Mouse (Mus musculus): ENCODE measurements around the gene Rhog.

- TF ChIP-seq FOSL1 (IDR thresholded peaks at IDR 0.05; ENCODE audit: insufficient read depth, low read length, poor library complexity, severe bottlenecking) (no peak), CTCF (IDR thresholded peaks at IDR 0.05; ENCODE audit: control insufficient read depth, insufficient read depth, insufficient read length) (no peak)
Observed at GRCm38 (mm10) chr7:102223883-102224738, 31.7 kb downstream of the Rhog start.
